Mouse (Mus musculus): Measurements from ENCODE around the gene Rsph1.

The Rsph1 gene

DNA sequence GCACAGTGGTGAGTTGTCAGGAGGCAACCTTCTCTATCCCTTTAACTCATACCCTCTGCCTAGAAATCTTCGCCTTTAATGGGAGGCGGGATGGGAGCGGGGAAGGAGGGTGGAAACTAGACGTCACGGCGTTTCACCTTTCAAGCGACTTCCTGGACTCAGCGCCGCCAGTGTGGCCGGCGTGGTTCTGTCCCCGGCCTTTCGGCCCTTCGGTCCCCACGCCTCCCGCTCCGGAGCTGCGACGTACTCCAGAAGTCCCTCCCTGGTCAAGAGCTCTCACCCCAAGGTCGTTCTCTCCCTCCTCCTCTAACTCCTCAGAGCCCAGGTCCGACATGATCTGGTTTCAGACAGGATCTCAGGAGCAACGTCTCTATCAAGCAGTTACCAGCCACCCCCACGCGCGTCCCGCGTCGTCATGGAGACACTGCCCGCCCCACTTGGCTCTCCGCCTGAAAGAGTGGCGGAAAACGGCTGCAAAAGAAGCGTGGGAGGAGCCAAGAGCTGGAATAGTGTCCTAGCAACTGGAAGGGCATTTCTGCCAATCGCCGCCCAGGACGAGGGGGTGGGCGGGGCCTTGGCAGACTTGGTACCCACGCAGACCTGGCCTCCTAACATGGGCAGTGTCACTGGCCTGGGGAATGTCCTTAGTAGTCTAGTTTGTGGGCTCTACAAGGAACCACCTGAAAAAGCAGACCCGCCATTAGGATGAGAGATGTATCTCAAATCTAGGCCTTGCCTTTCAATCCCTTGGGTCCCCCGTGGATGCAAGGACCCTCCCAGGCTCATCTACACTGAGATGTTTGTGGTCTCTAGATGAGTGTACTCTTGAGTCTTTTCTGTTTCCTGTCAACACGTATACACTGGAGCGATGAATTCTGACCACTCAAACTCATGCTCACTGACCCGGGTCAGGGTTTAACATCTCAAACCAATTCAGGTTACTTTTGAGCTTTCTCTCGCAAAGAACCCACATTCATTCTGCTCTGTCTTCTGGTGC, at the start of gene Rsph1:
Rsph1 (minus strand) TSS at position 462 of the 997 bp plus-strand sequence.
- DNase-seq (ENCODE audit: low spot score in 2 of 2): peak; percentile 83 to 90

DNA sequence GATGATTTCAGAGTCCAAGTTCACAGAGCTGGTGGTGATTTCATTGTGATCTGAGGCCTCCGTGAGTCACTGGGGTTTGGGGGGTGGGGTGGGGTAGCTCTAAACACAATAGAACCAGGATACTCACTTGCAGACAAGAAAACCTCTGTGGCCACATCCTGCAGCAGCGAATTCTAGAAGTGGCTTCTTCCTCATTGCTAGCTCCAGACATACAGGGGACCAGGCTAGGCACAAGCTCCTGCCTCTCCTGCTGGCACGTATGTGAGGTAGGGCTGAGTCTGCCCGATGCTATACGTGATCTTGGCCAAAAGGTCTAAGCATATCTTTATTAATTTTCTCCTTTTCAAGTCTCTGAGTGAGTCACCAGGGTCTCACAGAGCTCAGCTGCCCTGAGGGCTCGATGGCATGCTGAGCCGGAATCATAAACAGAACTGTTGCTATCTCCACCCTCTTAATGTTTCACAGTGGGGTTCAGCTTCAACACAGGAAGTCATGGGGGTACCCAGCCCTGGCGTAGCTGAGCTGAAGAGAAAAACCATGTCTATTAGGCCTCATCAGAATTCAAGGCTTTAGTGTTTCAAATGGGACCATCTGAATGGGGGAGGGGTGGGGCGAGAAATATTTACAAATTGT, 49.2 kb upstream of the Rsph1 start:
- DNase-seq (ENCODE audit: low spot score in 2 of 2): no peak

DNA sequence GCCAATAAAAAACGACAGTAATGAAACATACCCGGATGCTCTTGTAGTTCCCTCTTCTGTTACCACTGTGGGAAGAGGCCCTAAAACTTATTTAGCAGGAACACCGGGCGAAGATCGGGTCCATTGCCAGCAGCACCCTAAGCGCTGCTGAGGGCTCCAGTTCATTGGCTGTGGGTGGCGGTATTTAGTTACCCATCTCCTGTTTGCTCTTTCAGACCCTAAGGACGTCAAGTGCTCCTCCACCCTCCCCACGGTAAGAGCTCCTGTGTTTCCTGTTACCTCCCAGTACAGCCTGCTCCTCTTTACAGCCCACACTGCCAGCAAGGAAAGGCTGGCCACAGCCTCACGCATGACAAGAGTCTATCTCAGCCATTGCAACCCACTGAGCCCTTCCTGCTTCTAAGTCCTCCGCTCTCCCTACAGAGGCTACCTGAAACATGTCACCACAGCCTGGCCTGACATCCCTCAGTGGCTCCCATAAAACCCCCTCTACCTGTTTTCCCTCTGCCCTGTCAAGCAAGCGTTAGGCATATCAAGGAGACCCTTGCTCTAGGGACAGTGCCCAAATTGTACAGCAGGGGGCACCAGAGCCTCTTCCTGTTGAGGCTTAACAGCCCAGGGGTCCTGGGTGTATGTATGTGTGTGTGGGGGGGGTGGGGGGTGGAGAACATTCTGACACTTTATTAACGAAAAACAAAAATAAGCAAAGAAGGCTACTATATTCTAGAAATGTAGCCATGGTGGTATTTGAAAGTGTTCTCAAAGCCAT, 48.5 kb upstream of the Rsph1 start:
- DNase-seq (ENCODE audit: low spot score in 2 of 2): peak in 1 of 2 experiments; percentile 35

DNA sequence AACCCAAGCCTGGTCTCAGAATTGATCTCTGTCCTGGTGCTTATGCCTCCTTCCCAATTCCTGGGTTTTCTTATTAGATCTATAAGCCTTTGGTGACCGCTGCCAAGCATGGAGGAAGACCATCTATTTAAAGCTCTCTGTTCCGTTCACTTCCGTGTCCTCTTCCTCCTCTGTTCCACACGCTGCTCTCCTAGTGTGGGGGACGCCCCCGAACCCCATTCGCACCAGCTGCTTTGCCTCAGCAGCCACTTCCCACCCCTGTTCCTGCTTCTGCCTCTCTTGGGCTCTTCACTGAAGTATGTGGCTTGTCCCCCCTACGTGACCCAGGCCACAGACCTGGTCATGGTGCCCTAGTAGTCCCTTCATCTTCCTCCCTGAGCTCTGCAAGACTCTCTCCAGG, 47.0 kb upstream of the Rsph1 start:
- no peak for DNase-seq (ENCODE audit: low spot score in 2 of 2)

DNA sequence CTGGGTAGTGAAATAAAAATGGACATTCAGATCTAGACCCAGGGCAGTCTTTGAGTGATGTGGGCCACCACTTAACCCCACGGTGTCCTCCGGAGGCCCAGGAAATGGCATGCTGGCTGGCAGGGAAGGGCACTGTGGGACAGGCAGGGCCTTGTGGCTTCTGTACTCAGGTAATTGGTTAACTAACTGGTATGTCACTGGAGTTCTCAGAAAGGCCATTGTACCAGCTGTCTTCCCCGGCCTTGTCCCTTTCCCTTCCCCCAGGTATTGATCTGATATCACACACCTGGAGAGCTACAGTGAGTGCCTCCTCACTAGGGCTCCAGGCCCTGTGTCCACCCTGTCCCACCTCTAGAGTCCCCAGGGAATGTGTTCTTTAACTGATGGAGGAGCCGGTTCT, 46.2 kb upstream of the Rsph1 start:
- no peak for DNase-seq (ENCODE audit: low spot score in 2 of 2)

DNA sequence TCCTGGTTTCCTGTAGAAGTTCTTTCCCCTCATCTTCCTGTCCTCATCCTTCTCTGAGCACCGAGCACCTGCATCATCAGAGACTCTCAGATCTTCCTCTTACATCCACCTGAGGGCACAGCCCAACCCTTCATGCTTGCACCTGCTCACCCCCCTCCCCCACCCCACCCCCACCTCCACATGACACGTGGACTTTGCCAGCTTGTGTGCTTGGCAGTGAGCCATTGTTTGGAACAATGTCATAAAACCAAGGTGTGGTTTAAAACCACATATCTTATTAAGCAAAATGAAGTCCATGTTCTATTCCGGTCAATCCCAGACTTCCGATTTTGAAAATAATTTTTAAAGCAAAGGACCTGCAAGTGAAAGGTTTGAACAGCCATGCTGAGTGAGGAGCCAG, 45.3 kb upstream of the Rsph1 start:
- DNase-seq (ENCODE audit: low spot score in 2 of 2): no peak

DNA sequence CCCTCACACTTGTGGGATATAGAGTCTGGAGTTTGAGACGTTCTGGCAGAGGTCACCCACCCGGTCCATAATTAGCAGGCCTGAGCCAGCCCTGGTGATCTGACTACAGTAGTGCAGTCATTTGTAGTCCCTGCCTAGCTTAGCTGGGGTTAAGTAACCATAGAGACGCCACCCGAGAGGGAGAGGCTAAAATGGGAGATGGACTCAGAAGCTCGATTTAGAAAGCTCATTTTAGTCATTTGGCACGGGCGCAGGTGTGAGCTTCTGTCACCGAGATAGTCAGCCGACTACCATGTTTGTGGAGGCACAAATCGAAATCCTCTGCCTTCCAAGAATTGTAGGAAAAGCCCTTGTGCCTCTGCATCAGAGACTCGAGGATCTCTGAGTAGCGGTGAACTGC, 44.2 kb upstream of the Rsph1 start:
- no peak for DNase-seq (ENCODE audit: low spot score in 2 of 2)

DNA sequence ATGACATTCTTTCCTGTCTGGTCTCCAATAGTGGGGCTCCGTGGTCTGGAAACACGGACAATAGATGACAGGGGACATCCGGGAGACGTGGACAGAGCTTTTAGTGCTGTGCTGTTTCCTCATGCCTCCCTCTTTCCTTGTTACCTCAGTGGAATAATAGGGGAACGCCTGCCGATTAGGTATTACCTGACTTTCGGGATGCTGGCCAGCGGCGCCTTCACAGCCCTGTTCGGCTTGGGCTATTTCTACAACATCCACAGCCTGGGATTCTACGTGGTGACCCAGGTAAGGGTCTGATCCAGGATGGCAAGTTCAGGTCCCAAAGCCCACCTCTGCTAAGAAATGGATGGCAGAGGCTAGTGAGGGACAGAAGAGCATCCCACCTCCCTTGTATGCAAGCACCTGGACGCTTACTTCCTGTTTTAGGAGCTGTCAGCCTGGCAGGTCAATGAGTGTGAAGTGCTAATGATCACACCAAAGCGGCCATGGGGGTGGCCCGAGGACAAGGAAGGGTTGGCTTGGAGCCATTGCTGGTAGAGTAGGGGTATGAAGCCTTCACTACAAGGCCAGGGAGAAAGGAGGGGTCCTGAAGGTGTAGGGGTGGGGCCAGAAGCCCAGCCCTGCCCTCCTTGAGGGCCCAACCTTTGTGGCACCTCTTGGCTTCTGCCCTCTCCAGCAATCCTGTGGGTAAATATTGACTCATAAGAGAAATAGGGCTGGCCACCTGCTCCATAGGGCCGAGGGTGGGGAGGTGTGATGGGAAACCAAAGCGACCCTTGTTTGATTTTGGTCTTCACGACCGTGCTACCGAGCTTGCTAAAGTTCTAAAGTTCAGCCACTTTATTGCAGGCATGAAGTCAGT, 42.0 kb upstream of the Rsph1 start:
- DNase-seq (ENCODE audit: low spot score in 2 of 2): no peak

DNA sequence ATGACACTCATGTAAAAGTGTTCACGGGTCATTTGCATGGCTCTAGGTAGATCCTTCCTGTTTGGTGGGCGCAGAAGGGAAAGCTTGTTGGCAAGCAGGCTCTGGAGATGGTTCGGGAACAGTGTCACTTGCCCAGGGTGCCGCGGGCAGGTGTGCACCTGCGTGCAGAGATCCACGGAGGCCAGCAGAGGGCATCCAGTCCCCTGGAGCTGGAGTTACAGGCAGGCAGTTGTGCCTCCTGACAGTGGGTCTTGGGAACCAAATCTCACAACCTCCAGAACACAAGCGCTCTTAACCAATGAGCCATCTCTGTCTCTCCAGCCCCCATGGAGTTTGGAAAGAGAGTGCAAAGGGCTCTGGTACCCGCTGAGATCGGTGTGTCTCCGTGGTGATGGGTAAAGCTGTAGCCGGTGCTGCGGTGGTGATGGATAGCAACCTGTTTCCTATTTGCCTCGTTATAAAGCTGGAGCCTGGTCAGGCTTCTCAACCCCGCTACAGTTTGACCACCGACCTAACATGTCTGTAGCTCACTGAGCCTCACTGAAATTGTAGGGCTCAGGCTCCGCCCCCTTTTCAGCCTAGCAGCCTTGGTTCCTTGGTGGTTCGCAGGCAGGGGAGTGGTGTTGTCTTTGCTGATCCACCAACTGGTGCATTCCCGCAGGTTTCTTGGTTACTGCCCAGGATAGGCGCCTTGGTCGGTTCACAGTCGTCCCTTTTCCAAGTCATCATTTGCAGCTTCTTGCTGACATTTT, 40.5 kb upstream of the Rsph1 start:
- DNase-seq (ENCODE audit: low spot score in 2 of 2): no peak

DNA sequence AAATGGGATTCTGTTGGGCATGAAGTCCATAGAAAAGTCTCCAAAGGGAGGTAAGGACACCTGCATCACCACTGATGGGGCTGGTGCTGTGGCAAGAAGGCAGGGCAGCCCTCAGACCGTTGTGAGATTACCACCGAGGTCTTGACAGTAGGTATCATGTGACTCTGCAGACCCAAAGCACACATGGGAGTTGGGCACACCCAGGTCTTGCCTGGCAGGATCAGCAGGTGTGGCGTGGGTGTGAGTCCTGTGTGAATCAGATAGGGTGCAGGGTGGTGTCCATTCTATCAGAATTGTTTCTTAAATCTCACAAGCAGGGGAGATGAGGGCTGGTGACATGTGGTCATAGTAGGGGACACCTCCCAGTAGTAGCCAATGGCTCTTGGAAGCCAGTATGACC, 39.8 kb upstream of the Rsph1 start:
- no peak for DNase-seq (ENCODE audit: low spot score in 2 of 2)

DNA sequence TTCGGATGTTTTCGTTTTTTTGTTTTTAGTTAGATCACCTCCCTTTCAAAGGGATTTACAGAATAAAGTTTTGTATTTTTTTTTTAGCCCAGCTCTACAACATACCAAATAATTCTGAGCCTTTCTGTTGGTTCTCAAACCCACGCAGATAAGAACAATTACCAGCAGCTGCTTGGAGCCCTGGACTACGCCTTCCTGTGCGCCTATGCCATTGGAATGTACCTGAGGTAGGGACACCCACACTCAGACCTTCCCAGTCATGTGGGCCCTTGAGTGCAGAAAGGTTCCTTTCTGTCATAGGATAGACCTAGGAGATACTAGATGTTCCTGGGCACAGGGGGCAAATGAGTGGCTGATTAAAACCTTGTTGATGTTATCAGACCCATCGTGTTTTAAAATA, 38.8 kb upstream of the Rsph1 start:
- DNase-seq (ENCODE audit: low spot score in 2 of 2): no peak

DNA sequence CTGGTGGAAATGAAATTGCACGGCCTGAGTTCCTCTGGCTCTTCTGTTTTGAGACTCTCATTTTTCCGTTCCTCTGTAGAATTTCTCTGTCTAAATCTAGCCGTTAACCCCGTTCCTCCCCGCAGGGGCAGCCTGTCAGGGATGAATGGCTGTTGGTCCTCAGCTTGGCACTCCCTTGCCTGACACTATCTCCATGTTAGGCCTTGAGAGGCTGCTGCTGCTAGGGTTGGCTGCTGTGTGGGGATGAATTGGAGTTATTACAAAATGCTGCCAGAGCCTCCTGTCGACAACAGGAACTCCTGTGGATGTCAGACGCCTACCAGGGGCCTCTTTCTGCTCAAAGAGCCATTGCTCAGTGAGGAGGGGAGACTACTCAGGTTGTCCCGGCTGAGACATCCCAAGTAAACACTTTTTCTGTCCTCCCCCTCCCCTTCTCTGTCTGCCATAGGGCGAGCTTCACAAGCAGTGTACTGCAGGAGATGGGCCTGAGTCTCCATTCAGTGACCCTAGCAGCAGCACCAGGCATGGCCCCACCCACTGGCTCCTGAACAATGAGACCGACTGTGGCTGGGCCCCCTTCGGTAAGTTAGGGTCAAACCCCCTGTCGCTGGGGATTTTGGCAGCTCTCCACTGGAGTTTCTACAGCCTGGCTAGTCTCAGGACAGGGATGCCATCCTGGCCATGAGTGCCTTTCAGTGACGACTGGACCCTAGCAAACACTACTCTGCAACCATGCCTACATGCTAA, 38.0 kb upstream of the Rsph1 start:
- no peak for DNase-seq (ENCODE audit: low spot score in 2 of 2)

DNA sequence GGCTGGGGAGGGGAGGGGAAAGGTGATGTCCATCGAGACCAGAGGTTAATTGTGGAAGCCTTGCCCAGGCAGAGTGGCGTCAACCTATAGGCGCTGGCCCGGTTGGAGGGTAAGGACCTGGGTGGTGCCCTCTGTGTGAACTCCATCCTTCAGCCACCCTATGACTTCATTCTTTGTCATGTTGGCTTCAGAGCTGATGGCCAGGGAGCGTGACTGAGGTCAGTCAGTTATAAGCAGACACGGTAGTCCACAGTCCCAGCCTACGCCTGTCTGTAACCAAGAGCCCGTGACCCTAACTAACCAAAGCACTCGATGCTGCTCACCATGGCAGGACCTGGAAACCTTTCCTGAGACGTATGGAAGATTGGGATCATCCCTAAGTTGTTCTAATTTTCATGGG, 35.5 kb upstream of the Rsph1 start:
- DNase-seq (ENCODE audit: low spot score in 2 of 2): no peak

DNA sequence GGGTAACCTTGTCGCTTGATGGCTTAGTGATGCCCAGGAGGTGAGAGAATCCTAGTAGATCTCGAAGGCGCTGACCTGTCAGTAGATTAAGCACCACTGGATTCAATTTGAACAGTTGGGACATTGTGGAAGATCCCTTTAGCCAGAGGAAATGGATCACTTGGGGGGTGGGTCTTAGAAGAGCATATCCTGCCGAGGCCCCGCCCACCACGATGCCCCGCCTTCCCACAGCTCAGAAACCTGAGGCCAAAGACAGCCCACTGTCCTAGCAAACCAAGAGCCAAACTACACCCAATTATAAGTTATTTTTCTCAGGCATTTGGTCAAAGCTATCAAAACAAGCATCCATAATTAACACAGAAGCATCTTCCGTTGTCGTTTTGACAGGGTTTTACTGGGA, 33.9 kb upstream of the Rsph1 start:
- no peak for DNase-seq (ENCODE audit: low spot score in 2 of 2)

DNA sequence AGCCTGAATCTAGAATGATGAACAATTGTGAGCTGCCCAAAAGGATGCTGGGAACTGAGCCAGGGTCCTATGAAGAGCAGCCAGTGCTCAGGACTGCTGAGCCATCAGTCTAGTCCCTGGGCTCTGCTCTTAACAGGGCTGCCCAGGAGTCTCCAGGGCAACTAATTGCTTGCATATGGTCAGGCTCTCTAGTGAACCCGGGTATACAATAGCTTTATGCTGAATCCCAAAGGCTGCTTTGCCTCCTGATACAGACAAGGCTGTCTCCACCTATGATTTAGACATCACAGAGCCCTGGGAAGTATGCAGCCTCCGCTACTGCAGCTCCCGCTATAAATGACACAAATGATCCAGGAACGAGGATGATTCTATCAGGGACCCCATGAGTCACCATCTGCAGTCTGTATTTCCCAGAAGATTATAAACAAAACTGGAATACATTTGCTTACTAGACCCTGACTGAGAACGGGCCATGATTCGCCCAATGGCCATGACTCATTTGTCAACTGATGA, 32.2 kb upstream of the Rsph1 start:
- no peak for DNase-seq (ENCODE audit: low spot score in 2 of 2)

DNA sequence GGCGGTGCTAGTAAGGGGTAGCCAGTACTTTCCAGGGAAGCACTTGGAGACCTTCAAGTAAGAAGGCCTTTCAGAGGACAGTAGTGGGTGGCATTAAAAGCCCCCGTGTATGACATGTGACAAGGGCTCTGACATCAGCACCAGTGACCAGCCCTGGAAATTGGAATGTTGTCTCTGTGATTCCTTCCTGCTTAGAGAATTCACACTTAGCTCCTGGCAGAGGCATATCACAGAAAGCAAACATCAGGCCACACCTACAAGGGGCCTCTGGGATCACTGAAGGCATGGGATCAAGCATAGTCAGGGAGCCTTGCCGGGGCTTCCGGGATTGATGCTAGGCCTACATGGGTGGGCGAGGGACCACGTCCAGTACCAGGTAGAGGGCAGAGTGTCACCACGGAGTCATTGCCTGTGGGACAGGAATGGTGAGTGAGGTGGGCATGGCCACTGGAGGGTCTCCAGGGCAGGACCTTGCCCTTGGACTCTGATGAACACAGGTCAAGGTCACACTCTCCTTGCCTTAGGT, 31.2 kb upstream of the Rsph1 start:
- DNase-seq (ENCODE audit: low spot score in 2 of 2): no peak

DNA sequence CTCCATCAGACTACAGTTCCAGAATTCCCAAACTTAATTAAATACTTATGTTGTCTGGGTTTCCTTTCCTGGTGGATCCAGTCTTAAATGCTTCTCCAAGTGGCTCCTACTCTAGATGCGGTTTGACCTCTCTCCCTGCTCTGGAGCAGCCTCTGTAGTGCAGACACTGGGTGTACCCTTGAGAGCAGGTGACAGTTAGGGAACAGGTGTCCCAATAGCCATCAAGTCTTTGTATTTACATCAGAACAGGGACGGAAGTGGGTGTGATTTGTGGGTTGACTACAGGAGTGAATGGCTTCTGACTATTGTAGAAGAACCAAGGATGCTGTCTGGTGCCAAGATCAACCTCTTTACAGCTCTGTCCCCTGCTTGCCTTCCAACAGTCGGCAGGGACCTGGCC, 30.6 kb upstream of the Rsph1 start:
- no peak for DNase-seq (ENCODE audit: low spot score in 2 of 2)

DNA sequence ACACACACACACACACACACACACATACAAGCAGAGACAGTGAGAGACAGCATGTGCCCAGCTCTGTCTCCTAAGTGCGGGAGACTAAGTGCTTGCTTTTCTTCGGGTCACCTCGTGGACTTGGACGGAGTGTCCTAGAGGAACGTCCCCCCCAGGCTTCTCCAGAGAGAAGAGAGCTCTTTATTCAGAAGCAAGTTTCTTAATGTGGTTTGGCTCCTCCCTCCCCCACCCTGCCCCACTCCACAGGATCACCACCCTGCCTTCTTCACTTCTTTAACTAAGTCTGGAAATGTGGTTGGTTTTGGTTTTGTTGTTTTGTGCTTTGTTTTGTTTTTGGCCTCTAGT, 28.6 kb upstream of the Rsph1 start:
- no peak for DNase-seq (ENCODE audit: low spot score in 2 of 2)

DNA sequence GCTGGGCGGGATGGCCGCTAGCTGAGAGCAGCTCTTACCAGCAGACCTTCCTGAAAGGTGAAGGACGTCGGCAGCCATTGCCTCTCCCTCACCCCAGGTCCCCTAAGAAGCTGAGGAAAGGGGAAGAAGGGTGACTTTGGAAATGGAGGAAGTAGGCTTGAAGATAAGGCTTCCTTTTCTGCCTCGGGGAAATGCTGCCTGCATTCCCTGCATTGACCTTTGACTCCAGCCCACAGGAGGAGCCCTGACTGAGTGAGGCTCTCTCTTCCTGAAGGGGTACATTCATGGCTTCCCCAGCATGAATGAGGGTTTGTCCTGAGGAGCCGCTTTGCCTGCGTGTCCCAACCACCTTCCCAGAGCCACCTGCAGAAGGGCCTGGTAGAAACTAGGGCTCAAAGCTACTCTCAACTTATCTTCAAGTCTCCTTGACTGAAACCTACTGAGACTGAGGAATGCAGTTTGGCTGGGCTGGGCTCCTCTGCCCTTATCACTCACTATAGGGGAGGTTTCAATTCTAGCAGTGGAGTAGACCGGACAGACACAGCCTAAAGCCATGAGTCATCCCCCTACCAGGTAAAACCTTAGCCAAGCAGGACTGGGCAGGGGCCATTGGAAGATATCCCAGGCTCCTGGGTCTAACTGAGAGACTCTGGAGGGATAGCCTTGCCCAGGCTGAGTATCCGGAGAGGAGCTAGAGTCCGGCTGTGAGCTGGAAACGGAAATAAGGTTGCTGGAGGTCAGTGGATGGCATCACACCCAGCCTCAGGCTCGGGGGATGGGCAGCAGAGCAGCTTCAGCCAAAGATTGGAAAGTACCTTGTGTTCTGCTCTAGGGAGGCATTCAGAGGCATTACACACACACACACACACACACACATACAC, 28.0 kb upstream of the Rsph1 start:
- DNase-seq (ENCODE audit: low spot score in 2 of 2): no peak
